Mouse (Mus musculus): ENCODE measurements around the gene Ptpn21. TPM values are rescaled to one million over a fixed set of nuclear protein-coding genes. Genes with fewer than 3 reads are reported as not detected.

Ptpn21 gene
- polyA plus RNA-seq, 1 experiment from 2014 or later = 9.0 TPM

- Histone ChIP-seq H3K4me2 (peak overlapping the region; percentile 57), H3K9ac (no peak overlapping the region), H3K27me3 (replicated peaks) (no peaks in the 10 kb centered on the region), H3K4me1 (peaks cover 15% of the 10 kb centered on the region), H3K9me3 (no peaks in the 10 kb centered on the region), H3K36me3 (peaks cover 84% of the 10 kb centered on the region), H3K27ac (replicated peaks) (peak overlapping the region; percentile 46), H3K4me3 (peak overlapping the region; percentile 25)
- ATAC-seq (ENCODE audit: extremely low read depth, insufficient number of reproducible peaks, low FRiP score, low TSS enrichment) = no peak
- WGBS = 36% methylated on average over 11 of the region's 11 CpGs
Measured at GRCm38 (mm10) chr12:98683171-98683570, 54.0 kb downstream of the Ptpn21 start.

- ATAC-seq (ENCODE audit: extremely low read depth, insufficient number of reproducible peaks, low FRiP score, low TSS enrichment) = no peak
- Histone ChIP-seq H3K4me1 (peaks cover 15% of the 10 kb centered on the region), H3K9me3 (no peaks in the 10 kb centered on the region), H3K4me2 (no peak overlapping the region), H3K27me3 (replicated peaks) (no peaks in the 10 kb centered on the region), H3K4me3 (no peak overlapping the region), H3K27ac (replicated peaks) (no peak overlapping the region), H3K36me3 (peaks cover 81% of the 10 kb centered on the region), H3K9ac (no peak overlapping the region)
- 85% methylated on average over 15 of the region's 15 CpGs for WGBS
Measured at GRCm38 (mm10) chr12:98682196-98682595, 55.0 kb downstream of the Ptpn21 start.

GRCm38 (mm10) chr12:98679906-98680305, 57.3 kb downstream of the Ptpn21 start:
- Histone ChIP-seq H3K4me2 (no peak overlapping the region), H3K36me3 (peaks cover 69% of the 10 kb centered on the region), H3K4me3 (no peak overlapping the region), H3K27ac (replicated peaks) (no peak overlapping the region), H3K4me1 (peaks cover 15% of the 10 kb centered on the region), H3K9ac (no peak overlapping the region), H3K27me3 (replicated peaks) (no peaks in the 10 kb centered on the region), H3K9me3 (no peaks in the 10 kb centered on the region)
- 81% methylated on average over 15 of the region's 15 CpGs for WGBS
- no peak for ATAC-seq (ENCODE audit: extremely low read depth, insufficient number of reproducible peaks, low FRiP score, low TSS enrichment)

GRCm38 (mm10) chr12:98677336-98677735, 59.9 kb downstream of the Ptpn21 start:
- Histone ChIP-seq H3K4me3 (no peak overlapping the region), H3K36me3 (peaks cover 71% of the 10 kb centered on the region), H3K9me3 (no peaks in the 10 kb centered on the region), H3K4me2 (no peak overlapping the region), H3K9ac (no peak overlapping the region), H3K27ac (replicated peaks) (no peak overlapping the region), H3K4me1 (no peaks in the 10 kb centered on the region), H3K27me3 (replicated peaks) (no peaks in the 10 kb centered on the region)
- no peak for ATAC-seq (ENCODE audit: extremely low read depth, insufficient number of reproducible peaks, low FRiP score, low TSS enrichment)
- 54% methylated on average over 14 of the region's 14 CpGs for whole genome bisulfite sequencing

- Histone ChIP-seq H3K27ac (replicated peaks) (no peak overlapping the region), H3K27me3 (replicated peaks) (no peaks in the 10 kb centered on the region), H3K4me2 (no peak overlapping the region), H3K9me3 (no peaks in the 10 kb centered on the region), H3K4me1 (no peaks in the 10 kb centered on the region), H3K9ac (no peak overlapping the region), H3K36me3 (peaks cover 67% of the 10 kb centered on the region), H3K4me3 (no peak overlapping the region)
- 93% methylated on average over 6 of the region's 6 CpGs for WGBS
- no peak for ATAC-seq (ENCODE audit: extremely low read depth, insufficient number of reproducible peaks, low FRiP score, low TSS enrichment)
Measured at GRCm38 (mm10) chr12:98676861-98677260, 60.3 kb downstream of the Ptpn21 start.

- Histone ChIP-seq H3K27ac (replicated peaks) (peak overlapping the region; percentile 78), H3K9ac (peak overlapping the region; percentile 55), H3K36me3 (peaks cover 45% of the 10 kb centered on the region), H3K4me2 (peak overlapping the region; percentile 66), H3K4me3 (peak overlapping the region; percentile 40), H3K27me3 (replicated peaks) (no peaks in the 10 kb centered on the region), H3K4me1 (peaks cover 8% of the 10 kb centered on the region), H3K9me3 (no peaks in the 10 kb centered on the region)
- ATAC-seq (ENCODE audit: extremely low read depth, insufficient number of reproducible peaks, low FRiP score, low TSS enrichment) = peak; percentile 74
- 4% methylated on average over 9 of the region's 9 CpGs for WGBS
Measured at GRCm38 (mm10) chr12:98674627-98675143, 62.5 kb downstream of the Ptpn21 start.

- WGBS = 57% methylated on average over 6 of the region's 6 CpGs
- ATAC-seq (ENCODE audit: extremely low read depth, insufficient number of reproducible peaks, low FRiP score, low TSS enrichment) = no peak
- no peak overlapping the region for H3K9ac ChIP-seq
- peaks cover 37% of the 10 kb centered on the region for H3K36me3 ChIP-seq
- H3K27ac ChIP-seq (replicated peaks) = no peak overlapping the region
- peaks cover 15% of the 10 kb centered on the region for H3K4me1 ChIP-seq
- no peak overlapping the region for H3K4me3 ChIP-seq
- no peak overlapping the region for H3K4me2 ChIP-seq
- no peaks in the 10 kb centered on the region for H3K9me3 ChIP-seq
- no peaks in the 10 kb centered on the region for H3K27me3 ChIP-seq (replicated peaks)
Measured at GRCm38 (mm10) chr12:98673879-98674278, 63.3 kb downstream of the Ptpn21 start.

GRCm38 (mm10) chr12:98670429-98670828, 66.8 kb downstream of the Ptpn21 start:
- no peak overlapping the region for H3K4me2 ChIP-seq
- no peak for ATAC-seq (ENCODE audit: extremely low read depth, insufficient number of reproducible peaks, low FRiP score, low TSS enrichment)
- peaks cover 24% of the 10 kb centered on the region for H3K4me1 ChIP-seq
- H3K9me3 ChIP-seq = no peaks in the 10 kb centered on the region
- peaks cover 13% of the 10 kb centered on the region; the same call in 1 of the 2 replicates for H3K36me3 ChIP-seq
- no peak overlapping the region for H3K27ac ChIP-seq (replicated peaks)
- no peaks in the 10 kb centered on the region for H3K27me3 ChIP-seq (replicated peaks)
- no peak overlapping the region for H3K4me3 ChIP-seq
- WGBS = 65% methylated on average over 4 of the region's 4 CpGs
- H3K9ac ChIP-seq = no peak overlapping the region

- ATAC-seq (ENCODE audit: extremely low read depth, insufficient number of reproducible peaks, low FRiP score, low TSS enrichment) = no peak
- Histone ChIP-seq H3K4me2 (no peak overlapping the region), H3K4me1 (peaks cover 24% of the 10 kb centered on the region), H3K9me3 (no peaks in the 10 kb centered on the region), H3K4me3 (no peak overlapping the region), H3K9ac (no peak overlapping the region), H3K27ac (replicated peaks) (no peak overlapping the region), H3K36me3 (peaks cover 13% of the 10 kb centered on the region; the same call in 1 of the 2 replicates), H3K27me3 (replicated peaks) (no peaks in the 10 kb centered on the region)
- WGBS = 79% methylated on average over 5 of the region's 5 CpGs
Measured at GRCm38 (mm10) chr12:98669864-98670263, 67.3 kb downstream of the Ptpn21 start.

- H3K27ac ChIP-seq (replicated peaks) = peak overlapping the region; percentile 62
- peaks cover 24% of the 10 kb centered on the region for H3K4me1 ChIP-seq
- H3K9ac ChIP-seq = no peak overlapping the region
- 59% methylated on average over 10 of the region's 10 CpGs for WGBS
- H3K36me3 ChIP-seq = peaks cover 13% of the 10 kb centered on the region; the same call in 1 of the 2 replicates
- no peaks in the 10 kb centered on the region for H3K27me3 ChIP-seq (replicated peaks)
- peak overlapping the region; percentile 28; the same call in 1 of the 2 replicates for H3K4me2 ChIP-seq
- no peak for ATAC-seq (ENCODE audit: extremely low read depth, insufficient number of reproducible peaks, low FRiP score, low TSS enrichment)
- no peaks in the 10 kb centered on the region for H3K9me3 ChIP-seq
- no peak overlapping the region for H3K4me3 ChIP-seq
Measured at GRCm38 (mm10) chr12:98669086-98669485, 68.1 kb downstream of the Ptpn21 start.

GRCm38 (mm10) chr12:98668132-98668814, 68.9 kb downstream of the Ptpn21 start:
- Histone ChIP-seq H3K4me1 (peaks cover 24% of the 10 kb centered on the region), H3K9me3 (no peaks in the 10 kb centered on the region), H3K4me3 (0 out of 2 replicates have a peak overlapping the region, but pooled peaks have one; percentile 13), H3K27ac (replicated peaks) (peak overlapping the region; percentile 80), H3K27me3 (replicated peaks) (no peaks in the 10 kb centered on the region), H3K36me3 (peaks cover 14% of the 10 kb centered on the region), H3K9ac (peak overlapping the region; percentile 63; the same call in 1 of the 2 replicates), H3K4me2 (peak overlapping the region; percentile 50)
- ATAC-seq (ENCODE audit: extremely low read depth, insufficient number of reproducible peaks, low FRiP score, low TSS enrichment) = no peak
- 22% methylated on average over 10 of the region's 10 CpGs for WGBS

- 86% methylated on average over 7 of the region's 7 CpGs for WGBS
- Histone ChIP-seq H3K4me3 (no peak overlapping the region), H3K4me2 (no peak overlapping the region), H3K36me3 (peaks cover 36% of the 10 kb centered on the region), H3K9ac (no peak overlapping the region), H3K9me3 (no peaks in the 10 kb centered on the region), H3K27me3 (replicated peaks) (no peaks in the 10 kb centered on the region), H3K27ac (replicated peaks) (no peak overlapping the region), H3K4me1 (no peaks in the 10 kb centered on the region; the same call in 1 of the 2 replicates)
- ATAC-seq (ENCODE audit: extremely low read depth, insufficient number of reproducible peaks, low FRiP score, low TSS enrichment) = no peak
Measured at GRCm38 (mm10) chr12:98662617-98663016, 74.6 kb downstream of the Ptpn21 start.

Data from heart, embryonic 13.5 days (tissue).